9 mouse cellular contexts compared by ENCODE assay signal in the genomic region with DNA sequence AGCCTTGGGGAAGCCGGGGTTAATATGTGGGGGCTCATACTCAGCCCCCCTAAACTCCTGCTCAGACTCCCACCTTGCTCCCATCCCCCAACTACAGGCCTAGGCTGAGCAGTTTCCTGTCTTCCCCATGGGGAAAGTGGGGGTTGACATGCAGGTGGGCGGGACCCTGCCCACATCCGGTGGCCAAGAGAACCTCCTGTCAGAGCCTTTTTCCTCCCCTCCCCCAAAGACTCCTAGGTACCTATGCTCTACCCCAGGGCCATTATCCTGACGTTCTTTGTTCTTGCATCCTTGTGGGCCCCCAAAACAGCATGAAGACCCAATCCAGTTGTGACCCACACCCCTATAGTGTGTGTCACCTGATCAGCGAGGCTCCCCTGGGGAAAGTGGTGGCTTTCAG. TPM values are rescaled to one million over a fixed set of nuclear protein-coding genes. Genes with fewer than 3 reads are reported as not detected.
A peak's percentile ranks its signal among the peaks of the same experiment; 100 is the strongest.
DNase-seq lines count a peak whose midpoint lies in the region; ATAC-seq and TF ChIP-seq lines count a peak whose summit lies in the region.
"Had no signal": no experiment of that assay in that cellular context is flagged by ENCODE, and none has a peak within 500 bp of the region (broad histone marks: within the 10 kb centered on the region; RNA-seq: fewer than 3 reads in every experiment).

No protein-coding gene starts in this region.

- no peak for TF ChIP-seq POLR2A in cerebellum, adult 2 months (IDR thresholded peaks at IDR 0.05; ENCODE audit: borderline replicate concordance, insufficient read depth, low read length)

- H3K9ac ChIP-seq in hindbrain, embryonic 11.5 days (ENCODE audit: low read depth, low read length): no peak overlapping the region

- H3K4me2 ChIP-seq in hindbrain, embryonic 11.5 days (replicated peaks; ENCODE audit: low read depth, low read length): no peak overlapping the region

- WGBS in hindbrain, embryonic 10.5 days: 74% methylated on average over 5 of the region's 5 CpGs
- WGBS in hindbrain, embryonic 11.5 days: 80% methylated on average over 5 of the region's 5 CpGs
- WGBS in cerebellum, adult 2 months: 74% methylated on average over 5 of the region's 5 CpGs

- H3K4me1 ChIP-seq in hindbrain, embryonic 10.5 days (replicated peaks): peaks cover 16% of the 10 kb centered on the region; the same call in 1 of the 2 replicates
- H3K4me1 ChIP-seq in hindbrain, embryonic 11.5 days (replicated peaks; ENCODE audit: control insufficient read depth, insufficient read depth, low read length): no peaks in the 10 kb centered on the region
- H3K4me1 ChIP-seq in megakaryocyte, embryonic 14.5 days: peaks cover 75% of the 10 kb centered on the region
- H3K4me1 ChIP-seq in cerebellum, adult 2 months (ENCODE audit: control insufficient read depth, insufficient read depth, low read length): no peaks in the 10 kb centered on the region; the same call in 1 of the 2 replicates

- H3K27me3 ChIP-seq in hindbrain, embryonic 10.5 days (ENCODE audit: insufficient read depth, poor library complexity, severe bottlenecking): peaks cover 2% of the 10 kb centered on the region; the same call in 1 of the 2 replicates
- H3K27me3 ChIP-seq in hindbrain, embryonic 11.5 days (ENCODE audit: control insufficient read depth, insufficient read depth, low read length): no peaks in the 10 kb centered on the region
- H3K27me3 ChIP-seq in megakaryocyte, embryonic 14.5 days (replicated peaks): no peaks in the 10 kb centered on the region
- no peaks in the 10 kb centered on the region for H3K27me3 ChIP-seq in cerebellum, adult 2 months (ENCODE audit: control insufficient read depth, insufficient read depth, low read length)

- peak overlapping the region; percentile 60 for H3K27ac ChIP-seq in hindbrain, embryonic 10.5 days
- H3K27ac ChIP-seq in hindbrain, embryonic 11.5 days (ENCODE audit: low read depth, low read length): no peak overlapping the region
- no peak overlapping the region for H3K27ac ChIP-seq in cerebellum, adult 2 months (ENCODE audit: insufficient read depth, low read length)

- no peaks in the 10 kb centered on the region for H3K9me3 ChIP-seq in hindbrain, embryonic 10.5 days
- no peaks in the 10 kb centered on the region for H3K9me3 ChIP-seq in hindbrain, embryonic 11.5 days (ENCODE audit: control insufficient read depth, low read length)
- no peaks in the 10 kb centered on the region for H3K9me3 ChIP-seq in megakaryocyte, embryonic 14.5 days

- no peaks in the 10 kb centered on the region for H3K36me3 ChIP-seq in hindbrain, embryonic 10.5 days
- no peaks in the 10 kb centered on the region for H3K36me3 ChIP-seq in hindbrain, embryonic 11.5 days (ENCODE audit: control insufficient read depth, insufficient read depth, low read length)
- peaks cover 24% of the 10 kb centered on the region for H3K36me3 ChIP-seq in megakaryocyte, embryonic 14.5 days (replicated peaks; ENCODE audit: low read length)

- H3K4me3 ChIP-seq in hindbrain, embryonic 10.5 days: no peak overlapping the region
- no peak overlapping the region for H3K4me3 ChIP-seq in hindbrain, embryonic 11.5 days (ENCODE audit: low read depth, low read length)
- peak overlapping the region; percentile 92 for H3K4me3 ChIP-seq in megakaryocyte, embryonic 14.5 days (replicated peaks)
- H3K4me3 ChIP-seq in cerebellum, adult 2 months (replicated peaks; ENCODE audit: insufficient read depth, low read depth, low read length): no peak overlapping the region

- TF ChIP-seq CTCF in cerebellum, adult 2 months (IDR thresholded peaks at IDR 0.05; ENCODE audit: borderline replicate concordance, insufficient read depth, low read depth, low read length): no peak

- ATAC-seq in hindbrain, embryonic 11.5 days (ENCODE audit: low FRiP score): no peak

- no peak for DNase-seq in hindbrain, embryonic 10.5 days (ENCODE audit: low spot score)
- no peak for DNase-seq in hindbrain, embryonic 11.5 days (ENCODE audit: low spot score)
- DNase-seq in induced T-regulatory cell, adult 2 months (ENCODE audit: low read depth): peak; percentile 93
- DNase-seq in thymus, postnatal 10 days (ENCODE audit: low spot score in 2 of 2): peak; percentile 94 to 96
- no peak for DNase-seq in right cerebral cortex, postnatal 14 days
- no peak for DNase-seq in cerebellum, adult 2 months
- no peak for DNase-seq in cerebellum, postnatal 10 days
- DNase-seq: kidney, postnatal 14 days had no signal

RNA-seq across cellular contexts. Expression of a gene that starts 5.7 kb away (rescaled TPM):
- polyA plus RNA-seq in hindbrain, embryonic 10.5 days (2016; fragmentation: Nextera tagmentation; extraction: Ambion mirVana): 7.8 and 10.5 TPM in 2 replicates
- 6.4 and 10.0 TPM in 2 replicates for polyA plus RNA-seq in hindbrain, embryonic 11.5 days (2014; fragmentation: Nextera tagmentation; extraction: Ambion mirVana)
- polyA plus RNA-seq in megakaryocyte, embryonic 14.5 days (2012; ENCODE audit: insufficient read depth, low replicate concordance): 12.9 and 13.9 TPM in 2 replicates
- polyA plus RNA-seq in cerebellum, adult 2 months (2012; rRNA removed): 198 TPM in 2 replicates

RNA-seq across cellular contexts. Expression of a gene that starts 17.3 kb away (rescaled TPM):
- 178 and 184 TPM in 2 replicates for polyA plus RNA-seq in hindbrain, embryonic 10.5 days (2016; fragmentation: Nextera tagmentation; extraction: Ambion mirVana)
- 162 and 169 TPM in 2 replicates for polyA plus RNA-seq in hindbrain, embryonic 11.5 days (2014; fragmentation: Nextera tagmentation; extraction: Ambion mirVana)
- 5.6 and 15.5 TPM in 2 replicates for polyA plus RNA-seq in megakaryocyte, embryonic 14.5 days (2012; ENCODE audit: insufficient read depth, low replicate concordance)
- polyA plus RNA-seq in cerebellum, adult 2 months (2012; rRNA removed): 155 and 158 TPM in 2 replicates

RNA-seq across cellular contexts. Expression of a gene that starts 38.8 kb away (rescaled TPM):
- 2.8 and 5.0 TPM in 2 replicates for polyA plus RNA-seq in hindbrain, embryonic 10.5 days (2016; fragmentation: Nextera tagmentation; extraction: Ambion mirVana)
- polyA plus RNA-seq in hindbrain, embryonic 11.5 days (2014; fragmentation: Nextera tagmentation; extraction: Ambion mirVana): 2.8 and 5.3 TPM in 2 replicates
- 30.8 and 297 TPM in 2 replicates for polyA plus RNA-seq in megakaryocyte, embryonic 14.5 days (2012; ENCODE audit: insufficient read depth, low replicate concordance)
- polyA plus RNA-seq in cerebellum, adult 2 months (2012; rRNA removed): 0.08 and 0.11 TPM in 2 replicates

Comparison
In these comparisons a context has a peak if more than half of its experiments do, and no peak if none do; other contexts are left out.
1. DNase-seq: peak in induced T-regulatory cell, adult 2 months (single experiment) and thymus, postnatal 10 days (2 of 2); none in hindbrain, embryonic 10.5 days (single experiment), hindbrain, embryonic 11.5 days (single experiment), right cerebral cortex, postnatal 14 days (single experiment), cerebellum, adult 2 months (0 of 2) and cerebellum, postnatal 10 days (0 of 2).
2. RNA of a gene that starts 5.7 kb away (polyA plus RNA-seq): 198 TPM in cerebellum, adult 2 months; 12.9 to 13.9 TPM in megakaryocyte, embryonic 14.5 days, 7.8 to 10.5 TPM in hindbrain, embryonic 10.5 days and 6.4 to 10.0 TPM in hindbrain, embryonic 11.5 days; every median in the first group is over 10 times any median in the second.